Mouse (Mus musculus) kidney, embryonic 15.5 days (tissue): Measurements from ENCODE around the gene Itk. TPM values are rescaled to one million over a fixed set of nuclear protein-coding genes. Genes with fewer than 3 reads are reported as not detected.

Experiments used
- ATAC-seq: fragments of 200-750 bp; cut with Nextera tagmentation; replicated peaks from 2 replicates; pipeline ENCODE4 v1.8.0; 2017; ENCODE audit warnings: moderate TSS enrichment; ENCODE audit not compliant: low FRiP score
- H3K27ac ChIP-seq: fragments of 300-500 bp; sonication (generic); 2 replicates; pipeline ENCODE4 v1.5.1; 2015; ENCODE audit warnings: mild to moderate bottlenecking, inconsistent platforms
- H3K27me3 ChIP-seq: fragments of 300-500 bp; sonication (generic); 2 replicates; pipeline ENCODE4 v1.6.1; 2015; ENCODE audit warnings: inconsistent platforms
- H3K36me3 ChIP-seq: fragments of 300-500 bp; sonication (generic); 2 replicates; pipeline ENCODE4 v1.6.1; 2015; ENCODE audit warnings: inconsistent platforms
- H3K4me1 ChIP-seq: fragments of 300-500 bp; sonication (generic); 2 replicates; pipeline ENCODE4 v1.6.1; 2015; ENCODE audit warnings: inconsistent platforms
- H3K4me2 ChIP-seq: fragments of 300-500 bp; sonication (generic); 2 replicates; pipeline ENCODE4 v1.6.1; 2015; ENCODE audit warnings: moderate library complexity, mild to moderate bottlenecking, inconsistent platforms
- H3K4me3 ChIP-seq: fragments of 300-500 bp; sonication (generic); replicated peaks from 2 replicates; pipeline ENCODE4 v1.5.1; 2015; ENCODE audit warnings: mild to moderate bottlenecking, inconsistent platforms
- H3K9ac ChIP-seq: fragments of 300-500 bp; sonication (generic); 2 replicates; pipeline ENCODE4 v1.6.1; 2015; ENCODE audit warnings: mild to moderate bottlenecking, inconsistent platforms
- H3K9me3 ChIP-seq: fragments of 300-500 bp; sonication (generic); replicated peaks from 2 replicates; pipeline ENCODE4 v1.6.1; 2016; ENCODE audit warnings: inconsistent platforms
- WGBS: fragments of 180-500 bp; shearing (Covaris S2); methylation state at CpG from one replicate; pipeline ENCODE4 v1.1.7; 2015; ENCODE audit warnings: mixed read lengths; 5-methylcytosine and 5-hydroxymethylcytosine counted together
- polyA plus RNA-seq: library from polyadenylated mRNA; unstranded; fragments of >200 nt; fragmentation: Nextera tagmentation; extraction: Ambion mirVana; gene quantifications from 2 replicates; pipeline ENCODE4 v1.2.1, GENCODE M21; 2015

Itk gene
- polyA plus RNA-seq, 1 experiment from 2014 or later, result 0.18 TPM

GRCm38 (mm10) chr11:46278709-46279108 lies 110.6 kb downstream of the Itk start:
- H3K9me3 ChIP-seq, result no peaks in the 10 kb centered on the region
- H3K4me2 ChIP-seq, result no peak overlapping the region
- no peaks in the 10 kb centered on the region for H3K4me1 ChIP-seq
- WGBS, result 94% methylated on average over 12 of the region's 12 CpGs
- no peak overlapping the region for H3K4me3 ChIP-seq
- ATAC-seq, result no peak
- H3K27ac ChIP-seq, result no peak overlapping the region
- no peak overlapping the region for H3K9ac ChIP-seq
- peaks cover 6% of the 10 kb centered on the region; the same call in 1 of the 2 replicates for H3K36me3 ChIP-seq
- no peaks in the 10 kb centered on the region for H3K27me3 ChIP-seq

GRCm38 (mm10) chr11:46278140-46278539 lies 111.2 kb downstream of the Itk start:
- H3K27me3 ChIP-seq, result no peaks in the 10 kb centered on the region
- WGBS, result 85% methylated on average over 5 of the region's 5 CpGs
- no peak overlapping the region for H3K4me2 ChIP-seq
- ATAC-seq, result no peak
- H3K4me3 ChIP-seq, result no peak overlapping the region
- H3K9ac ChIP-seq, result no peak overlapping the region
- no peaks in the 10 kb centered on the region for H3K4me1 ChIP-seq
- peaks cover 6% of the 10 kb centered on the region; the same call in 1 of the 2 replicates for H3K36me3 ChIP-seq
- no peaks in the 10 kb centered on the region for H3K9me3 ChIP-seq
- H3K27ac ChIP-seq, result no peak overlapping the region

- H3K36me3 ChIP-seq, result no peaks in the 10 kb centered on the region; the same call in 1 of the 2 replicates
- no peaks in the 10 kb centered on the region for H3K9me3 ChIP-seq
- WGBS, result 42% methylated on average over 5 of the region's 5 CpGs
- H3K4me3 ChIP-seq, result no peak overlapping the region
- H3K4me1 ChIP-seq, result no peaks in the 10 kb centered on the region
- H3K4me2 ChIP-seq, result no peak overlapping the region
- H3K27ac ChIP-seq, result no peak overlapping the region
- H3K27me3 ChIP-seq, result no peaks in the 10 kb centered on the region
- H3K9ac ChIP-seq, result no peak overlapping the region
- no peak for ATAC-seq
Observed at GRCm38 (mm10) chr11:46276778-46277177, 112.5 kb downstream of the Itk start.

- H3K4me2 ChIP-seq, result no peak overlapping the region
- WGBS, result 92% methylated on average over 8 of the region's 8 CpGs
- no peak overlapping the region for H3K9ac ChIP-seq
- no peaks in the 10 kb centered on the region for H3K9me3 ChIP-seq
- H3K4me3 ChIP-seq, result no peak overlapping the region
- no peak overlapping the region for H3K27ac ChIP-seq
- H3K36me3 ChIP-seq, result no peaks in the 10 kb centered on the region; the same call in 1 of the 2 replicates
- no peaks in the 10 kb centered on the region for H3K4me1 ChIP-seq
- H3K27me3 ChIP-seq, result no peaks in the 10 kb centered on the region
- ATAC-seq, result no peak
Observed at GRCm38 (mm10) chr11:46276168-46276567, 113.1 kb downstream of the Itk start.

- peak; percentile 84 for ATAC-seq
- H3K4me1 ChIP-seq, result no peaks in the 10 kb centered on the region
- no peaks in the 10 kb centered on the region; the same call in 1 of the 2 replicates for H3K36me3 ChIP-seq
- H3K4me2 ChIP-seq, result no peak overlapping the region
- no peak overlapping the region for H3K27ac ChIP-seq
- no peak overlapping the region for H3K4me3 ChIP-seq
- no peak overlapping the region for H3K9ac ChIP-seq
- H3K27me3 ChIP-seq, result no peaks in the 10 kb centered on the region
- no peaks in the 10 kb centered on the region for H3K9me3 ChIP-seq
- WGBS, result 7% methylated on average over 6 of the region's 6 CpGs
Observed at GRCm38 (mm10) chr11:46275302-46275701, 114.0 kb downstream of the Itk start.

Other genes starting within 250 kb of the Itk start
- gene Nipal4, start 223.0 kb downstream of the Itk start, polyA plus RNA-seq, result 0.48 and 1.2 TPM in 2 replicates
- gene Fndc9, start 154.0 kb downstream of the Itk start, polyA plus RNA-seq, result 0.13 and 0.21 TPM in 2 replicates
- 15.3 and 15.5 TPM in 2 replicates for gene Cyfip2, start 76.7 kb downstream of the Itk start, polyA plus RNA-seq
- not detected in 2 replicates for gene Fam71b, start 7.0 kb upstream of the Itk start, polyA plus RNA-seq
- 80.5 and 81.3 TPM in 2 replicates for gene Med7, start 47.4 kb upstream of the Itk start, polyA plus RNA-seq
- 0.09 TPM in 1 of 2 replicates, not detected in the other for gene Havcr2, start 65.4 kb upstream of the Itk start, polyA plus RNA-seq
- not detected in 2 replicates for gene Gm12169, start 134.7 kb upstream of the Itk start, polyA plus RNA-seq
- not detected in 2 replicates for gene BC053393, start 182.0 kb upstream of the Itk start, polyA plus RNA-seq
- gene Dppa1, start 239.7 kb upstream of the Itk start, polyA plus RNA-seq, result not detected in 2 replicates